Mouse (Mus musculus): ENCODE measurements around the gene Smim11. TPM values are rescaled to one million over a fixed set of nuclear protein-coding genes. Genes with fewer than 3 reads are reported as not detected.
A peak's percentile ranks its signal among the peaks of the same experiment; 100 is the strongest.

The Smim11 gene
- total RNA-seq, 2 experiments from 2014 or later, result 83.4 to 180 TPM

DNA sequence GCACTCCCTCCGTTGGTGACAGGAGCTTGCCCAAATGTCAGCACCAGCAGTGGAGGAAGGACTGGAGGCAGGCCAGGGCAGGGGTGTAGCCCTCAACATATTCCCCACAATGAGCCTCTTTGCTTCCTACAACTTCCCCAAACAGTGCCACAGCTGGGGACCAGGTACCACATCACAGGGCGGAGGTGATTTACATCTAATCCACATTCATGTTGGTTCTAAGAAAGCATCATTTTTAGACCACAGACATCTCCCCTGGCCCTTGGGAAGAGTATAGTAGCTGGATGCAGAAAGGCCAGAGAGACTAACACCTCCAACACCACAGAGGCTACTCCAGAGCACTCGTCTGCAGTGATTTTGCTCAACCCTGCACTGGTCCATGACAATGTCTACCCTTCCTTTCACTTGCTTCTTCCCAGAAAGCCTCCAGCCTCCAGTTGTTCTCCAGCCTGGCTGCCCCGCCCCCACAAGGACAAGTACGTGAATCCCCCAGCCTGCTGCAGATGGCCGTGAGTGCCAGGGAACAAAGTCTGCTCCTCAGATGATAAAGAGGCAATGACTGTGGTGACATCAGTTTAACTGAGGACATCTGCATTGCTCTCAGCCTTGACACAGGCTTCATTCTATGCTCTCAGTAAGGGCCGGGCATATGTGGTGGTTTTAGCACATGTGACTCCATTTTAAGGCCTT, 15.1 kb downstream of the Smim11 start:
- no peak for ATAC-seq (replicated peaks; ENCODE audit: low FRiP score, low TSS enrichment, poor library complexity, severe bottlenecking)

DNA sequence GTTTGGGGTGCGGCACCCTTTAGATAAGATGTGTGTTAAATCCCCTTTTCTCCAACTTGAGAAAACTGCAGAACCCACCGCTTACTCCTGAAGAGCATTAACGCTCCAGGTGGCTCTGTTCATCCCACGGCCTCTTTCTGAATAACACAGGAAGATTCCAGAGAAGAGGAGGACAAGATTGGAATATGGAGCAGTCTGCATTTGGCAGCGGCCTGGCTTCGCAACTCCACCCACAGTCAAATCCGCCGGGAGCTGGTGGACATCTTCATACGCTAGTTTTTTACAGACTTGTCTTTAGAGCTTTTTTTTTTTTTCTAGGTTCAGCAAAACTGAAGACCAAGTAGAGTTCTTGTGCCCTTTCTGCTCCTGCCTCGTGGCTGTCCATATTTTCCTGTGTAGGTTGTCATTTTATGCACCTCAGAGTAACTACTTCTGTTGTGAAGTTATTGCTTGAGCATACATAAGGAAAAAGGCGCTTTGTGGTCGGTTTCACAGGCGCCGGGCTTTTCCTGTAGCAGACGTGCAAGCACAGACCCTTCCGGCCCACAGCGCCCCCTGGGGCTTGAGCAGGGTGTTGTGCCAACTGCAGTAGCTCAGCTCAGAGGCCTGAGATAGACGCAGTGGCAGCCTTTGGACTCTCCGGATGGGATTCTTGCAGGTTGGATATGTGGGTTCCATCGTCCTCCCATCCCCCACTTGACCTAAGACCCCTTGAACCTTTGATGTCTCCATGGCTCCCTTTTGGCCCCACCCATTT, 18.4 kb downstream of the Smim11 start:
- peak; percentile 96 for ATAC-seq (replicated peaks; ENCODE audit: low FRiP score, low TSS enrichment, poor library complexity, severe bottlenecking)

- no peak for ATAC-seq (replicated peaks; ENCODE audit: low FRiP score, low TSS enrichment, poor library complexity, severe bottlenecking)
Measured at GRCm38 (mm10) chr16:92320361-92320760, 19.3 kb downstream of the Smim11 start.

DNA sequence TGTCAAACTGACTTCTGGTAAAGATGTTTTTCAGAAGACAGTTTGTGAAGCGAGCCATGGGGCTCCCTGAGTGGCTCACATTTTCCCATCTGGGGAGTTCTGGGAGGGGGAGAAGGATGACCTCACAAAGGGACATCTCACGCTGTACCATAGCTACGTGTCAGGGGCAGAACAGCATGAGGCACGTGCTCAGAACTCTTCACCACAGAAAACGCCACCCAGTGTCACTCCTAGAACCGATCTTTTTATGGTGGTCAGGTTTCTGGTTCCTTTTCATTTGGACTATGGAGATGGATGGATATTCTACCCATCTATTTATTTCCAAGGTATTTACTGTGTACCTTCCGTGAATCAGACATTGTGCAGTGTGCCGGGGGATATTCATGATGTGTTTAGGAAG, 20.3 kb downstream of the Smim11 start, which contains the start of gene Fam243:
Gene Fam243, minus strand, starts transcription at position 101 of the 400 bp plus-strand sequence.
- no peak for ATAC-seq (replicated peaks; ENCODE audit: low FRiP score, low TSS enrichment, poor library complexity, severe bottlenecking)

GRCm38 (mm10) chr16:92324309-92325061, 23.4 kb downstream of the Smim11 start:
- no peak for ATAC-seq (replicated peaks; ENCODE audit: low FRiP score, low TSS enrichment, poor library complexity, severe bottlenecking)

DNA sequence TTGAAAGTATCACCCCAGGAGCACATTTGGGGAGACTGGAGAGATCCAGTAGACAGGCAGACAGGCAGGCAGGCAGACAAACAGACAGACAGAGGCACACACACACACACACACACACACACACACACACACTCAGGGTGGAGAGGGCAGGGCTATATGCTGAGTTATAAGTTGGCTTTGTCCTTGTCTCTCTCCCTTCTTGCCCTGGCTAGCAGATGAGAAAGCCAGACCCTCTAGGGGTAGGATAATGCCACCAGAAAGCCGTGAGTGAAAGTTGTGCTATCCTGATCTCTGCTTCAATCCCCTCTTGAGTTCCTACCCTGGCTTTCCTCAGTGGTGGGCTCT, 23.9 kb downstream of the Smim11 start:
- ATAC-seq (replicated peaks; ENCODE audit: low FRiP score, low TSS enrichment, poor library complexity, severe bottlenecking), result no peak

DNA sequence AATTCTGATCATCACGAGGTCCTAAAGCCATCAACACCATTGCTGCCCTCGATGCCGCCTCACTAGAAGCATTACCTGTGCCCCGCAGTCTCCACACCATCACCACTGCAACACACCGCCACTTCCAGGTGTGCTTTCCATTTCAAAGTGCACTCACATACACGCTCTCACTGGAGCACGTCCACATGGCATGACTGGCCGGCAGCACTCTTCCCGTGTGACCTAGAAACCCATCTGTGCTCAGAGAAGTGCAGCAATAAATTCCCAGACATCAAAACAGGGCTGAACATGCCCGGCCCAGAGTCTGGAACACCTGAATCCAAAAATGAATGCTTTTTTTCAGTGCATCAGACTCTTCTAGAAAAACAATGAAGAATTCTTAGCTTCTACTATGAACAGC, 26.8 kb downstream of the Smim11 start:
- no peak for ATAC-seq (replicated peaks; ENCODE audit: low FRiP score, low TSS enrichment, poor library complexity, severe bottlenecking)

GRCm38 (mm10) chr16:92330966-92331365, 29.9 kb downstream of the Smim11 start:
- no peak for ATAC-seq (replicated peaks; ENCODE audit: low FRiP score, low TSS enrichment, poor library complexity, severe bottlenecking)

- no peak for ATAC-seq (replicated peaks; ENCODE audit: low FRiP score, low TSS enrichment, poor library complexity, severe bottlenecking)
Measured at GRCm38 (mm10) chr16:92334600-92334999, 33.5 kb downstream of the Smim11 start.

DNA sequence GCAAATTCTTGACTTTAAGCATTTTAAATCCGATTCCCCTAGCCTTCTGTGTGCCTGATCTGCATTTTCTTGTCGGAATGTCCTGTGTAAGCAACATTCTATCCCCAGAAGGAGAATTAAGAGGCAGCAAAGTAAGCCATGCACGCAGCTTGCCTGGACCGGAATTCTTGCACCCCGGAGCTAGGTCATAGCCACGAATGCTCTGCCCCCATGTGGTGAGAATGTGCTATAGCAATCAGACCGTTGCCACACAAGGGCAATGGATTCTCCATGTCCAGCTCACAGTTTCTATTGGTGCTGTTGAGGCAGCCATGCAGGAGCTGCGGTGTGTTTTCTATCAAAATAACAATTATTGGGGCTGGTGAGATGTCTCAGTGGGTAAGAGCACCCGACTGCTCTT, 35.2 kb downstream of the Smim11 start:
- ATAC-seq (replicated peaks; ENCODE audit: low FRiP score, low TSS enrichment, poor library complexity, severe bottlenecking), result peak; percentile 64

GRCm38 (mm10) chr16:92340612-92341511, 39.8 kb downstream of the Smim11 start:
- peak; percentile 90 for ATAC-seq (replicated peaks; ENCODE audit: low FRiP score, low TSS enrichment, poor library complexity, severe bottlenecking)

DNA sequence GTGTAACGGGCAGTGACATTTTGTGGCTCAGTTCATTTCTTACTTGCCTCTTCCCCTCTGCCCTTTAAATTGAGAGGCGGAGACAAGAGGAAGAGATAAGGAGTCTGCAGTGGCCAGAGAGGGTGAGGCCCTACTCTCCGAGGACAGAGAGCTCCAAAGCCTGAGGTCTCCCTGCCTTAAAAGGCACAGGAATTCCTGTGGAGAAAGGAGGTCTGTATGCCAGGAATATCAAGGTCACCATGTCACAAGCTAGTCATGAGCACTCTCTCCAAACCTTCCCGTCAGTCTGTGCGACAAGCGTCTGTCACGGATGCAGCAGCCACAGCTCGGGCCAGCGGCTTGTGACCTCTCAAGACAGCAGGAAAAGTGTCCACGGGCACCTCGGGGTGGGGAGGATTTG, 44.1 kb downstream of the Smim11 start:
- no peak for ATAC-seq (replicated peaks; ENCODE audit: low FRiP score, low TSS enrichment, poor library complexity, severe bottlenecking)

DNA sequence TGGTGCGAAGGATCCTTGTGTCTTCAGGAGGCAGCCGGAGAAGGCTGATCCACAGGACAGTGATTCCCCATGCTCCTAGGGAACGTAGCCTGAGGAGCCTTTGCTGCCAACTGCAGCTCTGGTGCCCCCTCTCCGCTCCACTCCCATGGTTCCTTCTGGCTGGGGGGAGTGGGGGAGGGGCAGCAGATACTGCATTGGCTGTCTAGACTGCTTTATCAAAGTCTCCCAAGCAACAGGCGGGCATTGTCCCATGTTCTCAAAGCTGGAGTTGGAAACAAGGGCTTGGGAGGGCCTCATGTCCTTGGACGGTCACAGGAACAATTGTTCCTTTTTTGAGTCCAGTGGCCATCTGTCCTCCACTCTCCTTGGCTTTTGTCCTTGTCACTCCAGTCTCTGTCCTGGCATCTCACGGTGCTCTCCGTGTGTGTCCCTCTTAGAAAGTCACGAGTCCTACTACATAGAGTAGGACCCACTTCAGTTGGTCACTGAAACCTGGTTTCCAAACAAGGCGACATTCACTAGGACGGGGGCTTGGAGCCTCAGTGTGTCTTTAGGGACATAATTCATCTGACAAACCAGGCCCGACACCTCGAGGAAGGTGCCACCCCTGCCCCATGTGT, 45.3 kb downstream of the Smim11 start:
- ATAC-seq (replicated peaks; ENCODE audit: low FRiP score, low TSS enrichment, poor library complexity, severe bottlenecking), result no peak

DNA sequence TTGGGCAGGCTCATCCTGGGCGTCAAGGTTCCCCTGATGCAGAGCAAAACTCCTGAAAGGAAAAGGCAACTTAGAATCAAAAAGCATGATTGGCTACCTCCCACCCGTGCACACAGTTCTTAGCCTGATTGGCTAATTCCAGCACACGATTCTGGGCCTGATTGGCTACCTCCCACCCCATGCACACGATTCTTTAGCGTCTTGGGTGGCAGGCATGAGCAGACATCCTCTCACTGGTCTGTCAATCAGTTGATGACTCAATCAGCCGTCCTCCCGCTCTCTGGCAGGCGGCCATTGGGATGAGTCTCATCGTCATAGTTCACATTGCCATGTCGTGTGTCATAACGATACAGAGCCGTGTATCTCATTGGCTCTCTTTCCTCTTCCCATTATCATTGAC, 47.9 kb downstream of the Smim11 start:
- no peak for ATAC-seq (replicated peaks; ENCODE audit: low FRiP score, low TSS enrichment, poor library complexity, severe bottlenecking)

DNA sequence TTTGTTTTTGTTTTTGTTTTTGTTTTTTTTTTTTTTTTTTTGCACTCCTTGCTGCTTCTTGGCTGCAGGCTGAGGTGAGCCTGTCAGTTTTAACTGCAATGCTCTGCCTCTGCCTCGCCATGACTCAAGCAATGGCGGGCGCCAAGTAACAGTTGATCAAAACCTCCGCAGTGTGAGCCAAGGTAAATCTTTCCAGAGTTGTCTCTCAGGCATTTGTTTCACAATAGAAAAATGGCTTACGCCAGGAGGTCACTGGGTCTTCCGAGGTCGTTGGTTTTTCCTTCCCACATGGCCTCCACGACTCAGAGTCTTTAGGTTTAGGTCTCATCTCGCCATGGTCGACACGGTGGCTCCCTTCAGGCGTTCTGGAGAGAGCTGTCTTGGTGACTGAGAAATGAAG, 52.2 kb downstream of the Smim11 start:
- no peak for ATAC-seq (replicated peaks; ENCODE audit: low FRiP score, low TSS enrichment, poor library complexity, severe bottlenecking)

GRCm38 (mm10) chr16:92353897-92354296, 52.8 kb downstream of the Smim11 start:
- no peak for ATAC-seq (replicated peaks; ENCODE audit: low FRiP score, low TSS enrichment, poor library complexity, severe bottlenecking)

- ATAC-seq (replicated peaks; ENCODE audit: low FRiP score, low TSS enrichment, poor library complexity, severe bottlenecking), result no peak
Measured at GRCm38 (mm10) chr16:92355366-92355765, 54.3 kb downstream of the Smim11 start.

DNA sequence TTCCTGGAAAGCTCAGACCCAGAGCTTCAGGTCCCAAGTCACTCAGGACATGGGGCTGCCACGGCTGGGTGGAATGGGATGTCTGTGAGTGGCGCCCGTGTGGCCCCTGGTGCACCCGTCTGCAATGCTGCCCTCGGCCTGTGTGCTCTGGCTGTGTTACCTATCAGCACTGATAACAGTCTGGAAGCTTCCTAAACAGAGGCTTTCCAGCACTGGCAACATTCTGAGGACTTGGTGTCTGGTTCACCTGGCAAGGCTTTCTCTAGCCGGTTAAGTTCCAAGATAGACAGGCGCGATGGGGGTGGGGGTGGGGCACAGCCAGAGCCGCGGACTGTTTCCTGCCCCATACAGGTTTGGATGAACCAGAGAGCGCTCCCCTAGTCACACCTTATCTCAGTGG, 54.9 kb downstream of the Smim11 start:
- ATAC-seq (replicated peaks; ENCODE audit: low FRiP score, low TSS enrichment, poor library complexity, severe bottlenecking), result 0 out of 2 replicates have a peak, but pooled peaks have one; percentile 40

GRCm38 (mm10) chr16:92357023-92357422, 55.9 kb downstream of the Smim11 start:
- no peak for ATAC-seq (replicated peaks; ENCODE audit: low FRiP score, low TSS enrichment, poor library complexity, severe bottlenecking)

Measured in megakaryocyte-erythroid progenitor cell, adult 5-6 weeks (primary cell).